Mouse (Mus musculus) B cell, adult 2 months (primary cell): ENCODE results near the gene Trip6.
A peak's percentile ranks its signal among the peaks of the same experiment; 100 is the strongest.

Experiments used
- DNase-seq, 2 experiments: peaks; one replicate each; pipeline ENCODE4 v3.0.0; 2022

Gene Trip6

DNA sequence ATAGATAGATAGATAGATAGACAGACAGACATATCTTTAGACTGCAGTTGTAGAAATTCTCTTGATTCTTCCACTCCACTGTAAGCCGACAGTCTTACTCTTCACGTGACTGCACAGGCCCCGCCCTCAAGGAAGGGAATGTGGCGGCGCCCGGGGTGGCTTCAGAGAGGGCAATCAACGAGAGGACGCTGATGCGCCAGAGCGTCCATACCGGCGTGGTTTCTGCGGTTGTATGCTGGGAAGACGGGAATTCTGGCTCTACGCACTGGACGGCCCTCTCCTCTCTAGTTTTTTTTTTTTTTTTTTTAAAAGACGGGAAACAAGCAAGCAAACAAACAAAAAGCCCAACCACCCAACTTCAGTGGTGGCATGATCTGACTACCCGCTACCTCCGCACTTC, 24.1 kb upstream of the Trip6 start:
- DNase-seq: peak; percentile 74 to 78

DNA sequence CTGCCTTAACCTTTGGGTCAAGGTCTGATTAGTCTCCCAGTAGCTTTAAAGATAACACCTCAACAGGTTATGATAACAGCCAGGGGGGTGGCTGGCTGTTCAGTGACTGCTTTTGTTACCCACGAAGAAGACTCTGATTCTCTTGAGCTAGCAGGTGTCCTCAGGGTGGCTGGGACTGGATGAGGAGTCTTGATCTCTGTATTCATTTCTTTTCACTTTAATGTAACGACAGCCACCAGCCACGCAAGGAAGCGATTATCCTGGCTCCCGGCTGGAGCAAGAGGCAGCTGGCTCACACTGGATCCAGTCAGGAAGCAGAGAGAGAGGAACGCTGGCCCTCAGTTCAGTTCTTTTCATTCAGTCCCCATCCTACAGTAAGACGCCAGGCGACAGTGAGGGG, 23.0 kb upstream of the Trip6 start:
- no peak for DNase-seq

DNA sequence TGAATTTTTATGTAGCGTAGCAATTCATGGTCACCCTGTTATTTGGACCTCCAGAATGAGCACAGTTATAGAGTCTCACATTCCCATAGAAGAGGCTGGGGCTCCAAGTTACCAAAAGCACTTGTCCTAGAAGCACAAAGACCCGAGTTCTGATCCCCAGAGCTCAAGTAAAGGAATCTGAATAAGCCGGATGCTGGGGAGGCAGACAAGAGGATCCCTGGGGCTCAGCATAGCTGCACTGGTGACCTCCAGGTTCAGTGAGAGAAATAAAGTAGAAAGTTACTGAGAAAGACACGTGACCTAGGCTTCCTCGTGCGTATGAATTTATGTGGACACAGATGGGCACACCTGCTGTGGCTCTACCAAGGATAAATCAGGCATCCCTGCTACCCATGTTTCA, 20.9 kb upstream of the Trip6 start:
- no peak for DNase-seq

DNA sequence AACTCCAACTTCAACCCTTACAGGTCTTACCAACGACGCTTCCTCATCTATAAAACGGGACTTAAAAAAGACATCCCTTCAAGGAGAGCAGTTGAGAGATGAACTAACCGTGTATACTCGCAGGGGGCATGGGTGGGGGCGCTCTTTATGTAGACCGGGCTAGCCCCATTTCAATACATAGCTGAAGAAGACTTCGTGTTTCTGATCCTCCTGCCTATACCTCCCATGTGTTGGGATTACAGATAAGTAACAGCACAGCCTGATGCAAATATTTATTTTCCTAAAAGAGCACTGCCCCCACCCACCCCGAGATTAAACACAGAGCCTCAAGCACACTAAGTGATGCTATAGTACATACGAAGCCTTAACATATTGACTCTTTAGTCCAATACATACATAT, 20.1 kb upstream of the Trip6 start:
- no peak for DNase-seq

DNA sequence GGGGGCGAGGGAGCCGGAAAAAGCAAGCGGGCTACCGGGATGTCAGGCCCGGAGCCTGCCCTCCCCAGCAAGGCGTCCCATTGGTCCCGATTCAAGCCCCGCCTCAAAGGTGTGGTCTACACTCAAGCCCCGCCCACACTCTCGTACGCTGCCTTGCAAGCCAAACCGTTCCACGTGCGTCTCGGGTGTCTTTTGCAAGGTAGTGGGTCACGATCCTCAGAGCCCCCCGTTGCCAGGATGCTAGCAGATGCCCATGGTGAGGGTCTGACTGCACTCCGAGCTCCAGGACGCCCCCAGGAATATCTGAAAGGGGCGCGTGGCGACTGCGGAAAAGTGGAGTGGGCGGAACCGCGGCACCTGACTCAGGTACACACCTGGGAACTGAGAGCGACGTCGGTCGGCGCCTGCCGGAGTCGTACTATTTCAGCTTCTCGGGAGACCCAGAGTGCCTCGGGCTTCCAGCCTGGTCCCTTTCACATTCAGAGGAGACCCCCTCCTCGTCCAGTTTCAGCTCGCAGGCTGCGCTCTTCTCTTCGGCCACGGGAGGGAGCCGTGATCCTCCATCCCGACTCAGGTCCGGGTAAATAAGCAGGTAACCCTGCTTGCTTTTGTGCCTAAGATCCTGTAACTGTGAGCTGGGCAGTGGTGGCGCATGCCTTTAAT, 19.4 kb upstream of the Trip6 start, which contains the start of gene Slc12a9:
TSS of gene Slc12a9 (minus strand) at position 86 of the 663 bp plus-strand sequence.
- DNase-seq: peak; percentile 97

DNA sequence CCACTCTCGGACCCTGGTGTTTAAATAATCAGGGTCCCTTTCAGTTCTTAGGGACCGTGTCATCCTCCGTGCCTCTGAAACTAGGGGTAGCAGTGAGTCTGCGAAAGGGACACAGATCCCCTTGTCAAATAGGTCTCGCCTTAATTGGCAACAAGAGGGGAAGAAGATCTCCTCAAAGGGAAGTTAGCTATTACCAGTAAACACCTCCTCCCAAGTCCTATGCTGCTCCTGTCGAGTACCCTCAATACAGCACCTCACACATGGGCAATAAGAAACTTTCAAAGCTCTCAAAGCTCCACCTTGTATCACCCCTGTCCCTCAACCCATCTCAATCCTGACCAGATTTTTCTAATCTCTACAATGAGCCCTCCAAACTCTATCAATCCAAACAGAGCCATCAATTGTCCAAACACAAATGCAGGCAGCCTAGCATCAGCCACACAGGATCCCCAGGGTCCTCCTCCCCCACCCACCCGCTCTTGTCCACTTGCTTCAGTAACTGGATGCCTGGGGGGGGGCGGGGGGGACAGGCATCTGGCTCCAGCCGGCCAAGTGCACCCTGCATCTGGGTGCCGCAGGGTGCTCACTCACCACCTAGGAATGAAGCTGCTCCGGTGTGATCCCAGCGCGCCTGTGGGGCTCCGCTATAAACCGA, 18.8 kb upstream of the Trip6 start:
- DNase-seq: no peak

DNA sequence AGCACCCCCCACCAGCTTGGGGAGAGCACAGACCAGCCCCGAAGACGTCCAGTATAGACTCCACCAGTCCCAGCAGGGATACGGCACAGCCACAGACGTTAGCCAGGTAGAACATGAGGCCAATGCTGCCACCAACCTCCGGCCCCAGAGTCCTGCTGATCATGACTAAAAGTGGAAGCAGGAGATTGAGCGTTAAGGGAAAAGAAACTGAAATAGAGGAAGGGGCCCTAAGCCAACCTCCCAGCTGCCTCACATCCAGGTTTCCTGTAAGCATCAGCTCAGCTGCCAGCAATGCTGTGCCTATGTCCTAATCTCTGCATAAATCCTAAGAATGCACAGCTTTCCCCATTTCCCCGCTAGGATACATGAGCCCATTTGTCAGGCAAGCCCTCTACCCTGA, 16.7 kb upstream of the Trip6 start:
- no peak for DNase-seq

DNA sequence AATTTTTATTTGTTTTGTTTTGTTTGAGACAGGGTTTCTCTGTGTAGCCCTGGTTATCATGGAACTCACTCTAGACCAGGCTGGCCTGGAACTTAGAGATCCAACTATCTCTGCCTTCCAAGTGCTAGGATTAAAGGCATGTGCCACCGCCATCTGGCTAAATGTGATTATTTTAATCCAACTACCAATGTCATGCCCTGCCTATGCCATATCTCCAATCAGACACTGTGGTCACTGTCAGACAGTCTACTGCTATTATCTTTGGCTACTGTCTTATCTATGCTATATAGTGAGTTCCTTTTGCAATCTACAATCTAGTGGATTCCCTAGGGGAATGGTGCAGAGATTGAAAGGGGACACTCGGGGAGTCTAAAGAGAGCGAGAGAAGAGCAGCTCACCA, 6.8 kb upstream of the Trip6 start:
- no peak for DNase-seq

DNA sequence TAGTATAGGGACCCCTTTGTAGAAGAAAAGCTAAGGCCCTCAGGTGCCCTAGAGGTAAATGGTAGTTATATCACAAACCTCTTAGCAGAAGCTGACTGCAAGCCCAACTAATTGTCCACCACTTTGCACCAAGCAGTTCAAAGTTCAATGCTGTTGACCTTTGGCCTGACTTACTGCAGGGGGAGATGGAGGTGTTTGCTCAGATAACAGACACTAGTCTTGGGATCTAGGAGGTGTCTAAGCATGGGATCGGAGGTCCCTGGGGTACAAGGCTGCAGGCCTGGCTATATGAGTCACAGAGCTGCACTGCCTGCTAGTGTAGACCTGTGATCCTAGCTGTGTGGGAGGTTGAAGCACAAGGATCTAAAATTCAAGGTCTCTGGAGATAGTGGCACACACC, 4.4 kb upstream of the Trip6 start:
- DNase-seq: no peak

DNA sequence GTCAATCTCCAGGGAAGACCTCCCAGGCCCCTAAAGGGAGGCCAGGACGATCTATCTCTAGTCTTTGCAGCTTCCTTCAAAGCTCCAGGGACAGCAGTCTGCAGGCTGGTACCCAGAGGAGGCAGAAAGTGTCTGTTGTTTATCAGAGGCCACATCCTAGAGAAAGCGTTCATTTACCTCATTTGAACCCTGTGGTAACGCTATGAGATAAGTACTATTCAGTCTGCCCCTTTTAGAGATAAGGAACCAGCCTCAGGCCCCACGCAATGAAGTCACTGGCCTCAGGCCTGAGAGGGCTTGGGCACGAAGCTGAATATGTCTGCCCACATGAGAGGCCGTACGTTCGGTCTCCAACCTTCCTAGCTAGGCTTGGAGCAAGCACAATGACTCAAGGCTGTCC, 3.2 kb upstream of the Trip6 start:
- no peak for DNase-seq

DNA sequence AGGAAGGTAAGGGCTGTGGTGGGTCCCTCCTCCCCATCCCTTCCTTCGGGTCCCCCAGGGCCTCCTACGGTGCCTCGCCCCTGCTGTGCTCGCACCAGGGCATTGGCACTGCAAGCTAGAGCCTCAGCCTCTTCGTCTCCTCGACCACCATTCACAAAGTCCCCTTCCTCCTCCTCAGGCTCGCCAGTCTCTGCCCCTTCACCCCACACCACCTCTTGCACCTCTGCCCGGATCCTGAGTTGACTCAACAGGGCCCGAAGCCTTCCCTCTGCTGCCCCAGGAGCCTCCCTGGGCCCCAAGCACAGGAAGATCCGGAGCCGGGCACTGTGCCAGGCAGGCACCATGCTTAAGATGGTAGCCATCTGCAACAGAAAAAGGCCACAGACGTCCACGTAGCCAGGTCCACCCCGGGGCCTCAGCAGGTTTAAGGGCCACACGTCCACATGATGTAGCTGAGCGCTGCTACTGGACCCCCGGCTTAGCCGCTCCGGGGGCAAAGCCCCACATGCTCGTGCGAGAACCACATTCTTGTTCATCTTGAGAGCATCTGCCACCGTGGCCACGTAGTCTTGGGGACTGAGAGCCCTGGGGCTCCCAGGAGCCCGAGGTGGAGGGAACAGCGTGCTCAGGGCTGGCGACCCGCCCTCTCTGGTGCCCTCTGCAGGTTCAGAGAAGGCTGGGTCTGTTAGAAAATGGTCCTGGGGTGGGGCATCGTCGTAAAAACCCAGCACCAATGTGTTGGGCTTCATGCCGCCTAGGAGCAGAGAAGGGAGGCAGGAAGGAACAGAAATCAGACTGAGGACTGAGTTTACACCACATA, 1.1 kb upstream of the Trip6 start:
- peak; percentile 47 to 50 for DNase-seq

DNA sequence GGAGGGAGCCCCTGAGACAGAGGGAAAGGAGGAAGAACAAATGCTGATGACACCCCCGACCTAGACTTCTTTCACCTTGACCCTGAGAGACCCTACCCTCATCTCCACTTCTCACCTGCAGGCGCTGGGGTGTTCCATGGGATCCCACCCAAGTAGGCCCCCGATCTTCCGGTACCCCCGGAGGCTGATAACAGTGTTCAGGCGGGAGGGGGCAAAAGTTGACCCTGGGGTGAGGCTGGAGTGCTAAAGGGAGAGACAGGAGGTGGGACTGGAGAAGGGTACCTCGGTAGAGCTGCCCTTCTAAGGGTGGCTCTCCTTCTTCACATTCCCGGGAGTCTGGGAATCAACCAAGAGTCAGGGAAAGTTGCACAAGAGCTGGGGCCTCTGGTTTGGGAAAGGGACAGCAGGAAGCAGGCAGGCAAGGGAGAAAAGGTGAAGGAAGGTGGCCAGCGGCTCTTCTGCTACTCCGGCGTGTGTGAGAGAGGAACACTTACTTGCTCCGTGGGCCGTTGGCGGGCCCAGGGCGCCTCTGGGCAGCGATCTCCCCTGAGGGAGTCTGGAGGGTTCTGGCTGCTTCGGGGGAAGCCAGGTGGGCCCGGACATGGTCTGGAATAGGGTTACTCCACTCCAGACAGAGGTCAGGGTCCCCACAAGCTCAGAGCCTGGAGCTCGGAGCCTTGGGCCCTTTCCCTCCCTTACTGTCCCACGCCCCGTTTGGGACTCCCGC, 575 bp downstream of the Trip6 start:
- no peak for DNase-seq

DNA sequence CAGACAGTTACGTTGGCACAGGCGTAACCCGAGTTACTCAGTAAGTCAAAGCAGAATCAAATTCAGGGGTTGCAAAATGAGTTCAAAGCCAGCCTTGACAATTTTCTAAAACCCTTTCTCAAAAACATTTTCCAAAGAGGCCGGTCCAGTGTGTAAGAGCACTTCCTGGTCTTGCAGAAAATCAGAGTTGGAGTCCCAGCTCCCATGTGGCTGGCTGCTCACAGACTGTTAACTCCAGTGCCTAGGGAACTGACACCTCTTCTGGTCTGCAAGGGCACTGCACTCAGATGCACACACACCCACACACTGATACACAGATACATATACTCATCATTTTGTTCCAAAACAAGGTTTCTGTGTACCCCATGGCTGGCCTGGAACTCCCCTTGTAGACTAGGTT, 5.8 kb downstream of the Trip6 start:
- DNase-seq: no peak

DNA sequence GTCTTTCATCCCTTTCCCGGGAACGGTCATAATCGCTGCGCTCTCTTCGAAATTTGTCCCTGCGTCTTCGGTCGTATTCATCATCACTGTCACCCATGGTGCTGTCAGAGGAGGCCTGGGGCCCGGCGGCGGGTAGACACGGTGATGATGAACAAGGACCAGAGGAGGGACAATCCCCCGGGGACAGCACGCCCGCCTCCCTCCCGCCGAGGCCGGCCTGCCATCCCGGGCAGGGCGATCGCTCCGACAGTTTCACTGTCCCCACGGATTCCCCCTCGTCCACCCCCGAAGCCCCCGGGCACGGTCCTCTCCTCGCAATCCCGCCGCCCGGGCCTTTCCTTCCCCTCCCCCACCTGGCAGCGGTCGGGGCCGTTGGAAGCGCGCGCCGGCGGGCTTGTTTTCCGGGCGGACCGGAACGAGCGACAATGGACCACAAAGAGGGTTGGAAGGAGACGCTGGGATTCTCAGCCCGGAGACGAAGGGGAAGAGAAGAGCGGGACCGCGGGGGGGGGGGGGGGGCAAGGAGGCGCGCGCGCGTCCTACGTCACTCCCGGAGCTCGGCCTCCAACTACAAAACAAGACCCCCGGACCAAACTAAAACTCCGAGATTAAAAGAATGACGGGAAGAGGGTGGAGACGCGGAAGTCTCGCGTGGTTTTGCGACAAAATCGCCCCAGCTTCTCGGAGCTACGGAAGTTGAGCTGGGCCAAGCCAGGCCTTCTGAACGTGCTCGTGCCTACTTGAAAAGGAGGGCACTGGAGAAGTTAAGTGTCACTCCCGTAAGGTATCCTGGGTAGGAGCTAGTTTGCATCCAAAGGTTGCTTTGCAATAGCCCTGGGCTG, 6.9 kb downstream of the Trip6 start, which contains the start of gene Srrt:
TSS of gene Srrt (minus strand) at position 604 of the 842 bp plus-strand sequence.
- peak; percentile 86 for DNase-seq

DNA sequence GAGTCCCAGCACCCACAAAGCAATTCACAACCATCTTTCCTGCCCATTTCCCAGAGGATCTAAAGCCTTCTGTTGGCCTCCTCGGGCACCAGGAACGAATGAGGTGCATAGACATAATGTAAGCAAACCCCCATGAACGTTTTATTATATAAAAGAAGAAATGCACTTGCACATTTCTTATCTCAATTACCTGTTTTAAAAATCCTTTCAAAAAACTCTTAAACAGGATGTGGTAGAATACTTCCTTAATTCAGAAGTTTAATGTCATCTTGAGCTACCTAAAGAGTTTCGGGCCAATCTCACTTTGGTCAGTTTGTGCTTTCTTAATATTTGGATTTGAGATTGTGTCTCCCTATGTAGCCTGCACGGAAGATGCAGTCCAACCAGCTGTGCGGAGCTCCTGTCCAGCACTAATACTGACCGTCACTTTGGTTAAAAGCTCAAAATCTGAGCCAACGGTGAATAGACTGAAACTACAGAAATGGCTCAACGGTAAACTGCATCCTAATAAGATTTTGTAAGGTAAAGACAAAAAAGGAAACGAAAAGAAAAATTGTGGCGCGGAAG, 7.7 kb downstream of the Trip6 start:
- peak; percentile 16 to 24 for DNase-seq

DNA sequence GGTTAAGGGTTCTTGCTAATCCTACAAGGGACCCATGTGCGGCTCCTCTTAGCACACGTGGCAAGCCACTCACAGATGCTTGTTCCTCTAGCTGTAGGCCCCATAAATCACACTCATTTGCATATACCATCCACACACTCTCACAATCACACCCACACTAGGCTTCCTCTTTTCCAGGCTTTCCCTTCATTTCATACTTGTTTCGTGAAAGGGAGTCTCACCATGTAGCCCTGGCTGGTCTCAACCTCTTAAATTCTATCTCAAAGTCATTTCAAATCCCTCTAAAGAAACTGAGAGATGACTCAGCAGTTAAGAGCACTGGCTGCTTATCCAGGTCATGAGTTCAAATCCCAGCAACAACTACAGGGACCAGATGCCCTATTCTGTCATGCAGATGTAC, 8.4 kb downstream of the Trip6 start:
- peak; percentile 21 to 24 for DNase-seq

DNA sequence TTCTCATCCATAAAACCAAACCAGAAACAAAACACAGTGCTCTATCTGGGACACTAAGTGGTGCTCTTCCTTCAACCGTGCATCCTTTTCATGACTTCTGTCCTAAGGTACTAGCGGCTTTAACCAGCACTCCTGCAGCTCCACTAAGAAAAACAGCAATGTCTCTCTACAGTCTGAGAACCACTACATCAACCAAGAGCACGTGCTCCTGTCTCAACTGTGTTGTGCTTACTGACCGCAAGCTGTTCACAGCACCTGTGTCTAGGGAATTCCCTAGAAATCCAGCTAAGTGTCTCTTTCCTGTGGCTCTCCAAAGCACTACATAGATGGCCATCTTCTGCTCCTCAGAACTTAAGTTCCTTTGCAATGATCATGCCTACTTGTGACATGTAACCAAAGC, 9.4 kb downstream of the Trip6 start:
- no peak for DNase-seq

DNA sequence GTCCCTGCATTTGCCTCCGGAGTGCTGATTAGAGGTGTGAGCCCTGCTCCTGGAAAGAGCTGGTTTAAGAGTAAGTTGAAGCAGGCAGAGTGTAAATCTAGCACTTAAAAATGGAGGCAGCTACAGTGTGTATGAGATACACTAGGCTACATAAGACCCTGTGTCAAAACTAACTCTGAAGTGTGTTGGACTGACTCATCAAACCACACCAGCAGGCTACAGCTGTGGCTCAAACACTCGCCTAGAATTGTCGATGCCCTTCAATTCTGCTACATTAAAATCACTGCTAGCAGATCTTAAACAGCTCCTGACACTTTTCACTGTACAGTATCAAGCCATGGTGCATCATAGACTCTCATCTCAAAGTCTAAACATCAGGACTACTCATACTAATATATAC, 10.0 kb downstream of the Trip6 start:
- no peak for DNase-seq

DNA sequence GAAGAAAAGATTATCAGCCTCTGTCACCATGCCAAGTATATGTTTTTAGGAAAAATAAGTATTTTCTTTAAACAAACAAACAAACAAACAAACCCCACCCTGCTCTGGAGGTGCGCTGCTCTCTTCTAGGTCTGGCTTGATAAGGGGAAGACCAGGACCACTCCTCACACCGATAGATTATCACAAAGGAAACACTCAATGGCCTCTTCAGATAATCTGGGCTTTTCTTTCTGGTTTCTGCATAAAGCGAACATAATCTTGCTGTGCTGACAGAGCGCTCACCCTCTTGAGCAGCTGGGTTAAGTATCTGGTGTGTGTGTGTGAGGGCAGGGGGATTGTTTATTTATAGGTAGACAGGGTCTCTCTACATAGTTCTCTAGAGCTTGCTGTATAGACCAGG, 10.6 kb downstream of the Trip6 start:
- DNase-seq: no peak

DNA sequence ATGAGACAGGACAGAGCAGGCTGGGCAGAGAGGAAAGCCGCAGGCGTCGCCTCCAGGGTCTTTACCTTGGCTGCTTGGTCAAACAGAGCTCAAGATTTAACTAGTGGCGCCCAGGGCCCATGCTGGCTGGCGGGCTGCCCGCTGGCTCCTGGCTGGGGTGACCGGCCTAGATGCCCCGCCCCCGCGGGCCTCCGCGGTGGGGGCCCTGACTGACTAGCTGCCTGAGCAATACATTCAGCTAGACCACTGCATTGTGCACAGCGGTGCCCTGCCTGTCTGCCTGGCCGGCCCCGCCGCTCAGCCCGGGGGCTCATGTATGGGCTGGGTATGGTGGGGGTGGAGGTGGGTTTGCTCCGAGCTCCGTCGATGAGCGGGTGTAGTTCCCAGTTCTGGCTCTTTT, 13.0 kb downstream of the Trip6 start:
- no peak for DNase-seq

DNA sequence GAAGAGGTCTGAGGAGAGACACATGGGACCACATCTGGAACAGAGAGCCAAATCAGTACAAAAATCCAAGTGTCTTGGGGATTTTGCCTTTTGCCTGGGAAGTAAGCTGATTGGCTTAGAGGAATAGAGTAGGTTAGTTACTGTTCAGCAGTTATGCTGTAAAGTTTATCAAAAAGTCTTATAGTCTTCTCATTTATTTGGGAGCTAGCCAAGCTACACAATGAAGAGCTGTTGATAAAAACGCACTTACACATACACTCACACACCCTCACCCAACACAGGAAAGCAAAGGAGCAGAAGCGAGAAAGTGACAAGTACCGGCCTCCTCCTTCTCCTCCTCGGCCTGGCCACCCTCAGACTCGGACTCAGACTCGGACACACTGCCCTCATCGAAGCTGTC, 15.0 kb downstream of the Trip6 start:
- no peak for DNase-seq

DNA sequence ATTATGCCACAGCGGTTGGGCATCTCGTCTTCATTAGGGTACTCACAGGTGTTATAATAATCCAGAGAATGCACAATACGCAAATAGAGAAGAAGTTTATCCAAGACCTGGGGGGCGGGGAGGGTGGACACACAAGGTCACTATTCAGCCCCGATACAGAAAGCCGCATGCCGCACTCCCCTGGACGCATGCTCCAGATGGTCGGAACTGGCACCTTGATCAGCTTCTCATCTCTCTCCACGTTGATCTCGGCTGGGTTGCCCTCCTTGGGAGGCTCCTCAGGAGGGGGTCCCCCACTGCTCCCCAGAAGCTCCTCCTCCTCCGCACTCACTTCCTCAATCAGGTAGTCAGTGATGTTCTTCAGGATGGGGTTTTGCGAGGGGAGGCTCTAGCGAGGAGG, 17.1 kb downstream of the Trip6 start:
- no peak for DNase-seq
